Mouse (Mus musculus) ES-Bruce4 (cell line): ENCODE results near the gene Tti1. TPM values are rescaled to one million over a fixed set of nuclear protein-coding genes. Genes with fewer than 3 reads are reported as not detected.

Experiments used
- H3K27ac ChIP-seq: 2 replicates; pipeline ENCODE4 v1.5.1; 2012; ENCODE audit warnings: low read length, inconsistent platforms; ENCODE audit not compliant: insufficient read depth
- H3K27me3 ChIP-seq: 2 replicates; pipeline ENCODE4 v1.6.1; 2012; ENCODE audit warnings: mild to moderate bottlenecking, low read length, inconsistent platforms; ENCODE audit not compliant: control insufficient read depth, poor library complexity, insufficient read depth, severe bottlenecking
- H3K36me3 ChIP-seq: 2 replicates; pipeline ENCODE4 v1.6.1; 2012; ENCODE audit warnings: inconsistent platforms, mild to moderate bottlenecking, low read length, moderate library complexity; ENCODE audit not compliant: control insufficient read depth, poor library complexity, insufficient read depth, severe bottlenecking
- H3K4me1 ChIP-seq: one replicate; pipeline ENCODE4 v1.8.1; 2011; ENCODE audit warnings: low read length; ENCODE audit not compliant: control insufficient read depth, insufficient read depth
- H3K4me3 ChIP-seq: 2 replicates; pipeline ENCODE4 v1.5.1; 2011; ENCODE audit warnings: low read depth, mild to moderate bottlenecking, low read length
- H3K9ac ChIP-seq: 2 replicates; pipeline ENCODE4 v1.6.1; 2012; ENCODE audit warnings: low read depth, mild to moderate bottlenecking, inconsistent platforms; ENCODE audit not compliant: poor library complexity, severe bottlenecking
- H3K9me3 ChIP-seq: replicated peaks from 2 replicates; pipeline ENCODE4 v1.6.1; 2012; ENCODE audit warnings: mild to moderate bottlenecking, low read length, inconsistent platforms; ENCODE audit not compliant: control insufficient read depth, poor library complexity, insufficient read depth, severe bottlenecking
- CTCF ChIP-seq: IDR thresholded peaks from one replicate; pipeline ENCODE4 v1.8.1; 2011; ENCODE audit warnings: low read depth, low read length
- EP300 ChIP-seq: IDR thresholded peaks from 2 replicates; pipeline ENCODE4 v1.6.1; 2011; ENCODE audit warnings: low read depth, low read length; ENCODE audit not compliant: insufficient read depth
- POLR2A ChIP-seq: IDR thresholded peaks from one replicate; pipeline ENCODE4 v1.8.1; 2011; ENCODE audit warnings: low read length; ENCODE audit not compliant: insufficient read depth
- polyA plus RNA-seq: library from polyadenylated mRNA; stranded (reverse); fragments of >200 nt; gene quantifications from 2 replicates; pipeline ENCODE4 v1.2.4, GENCODE M21; 2011; ENCODE audit warnings: low read depth; ENCODE audit not compliant: missing spikeins, insufficient read depth, insufficient read length

Tti1 gene
- polyA plus RNA-seq: 44.6 and 48.5 TPM in 2 replicates

DNA sequence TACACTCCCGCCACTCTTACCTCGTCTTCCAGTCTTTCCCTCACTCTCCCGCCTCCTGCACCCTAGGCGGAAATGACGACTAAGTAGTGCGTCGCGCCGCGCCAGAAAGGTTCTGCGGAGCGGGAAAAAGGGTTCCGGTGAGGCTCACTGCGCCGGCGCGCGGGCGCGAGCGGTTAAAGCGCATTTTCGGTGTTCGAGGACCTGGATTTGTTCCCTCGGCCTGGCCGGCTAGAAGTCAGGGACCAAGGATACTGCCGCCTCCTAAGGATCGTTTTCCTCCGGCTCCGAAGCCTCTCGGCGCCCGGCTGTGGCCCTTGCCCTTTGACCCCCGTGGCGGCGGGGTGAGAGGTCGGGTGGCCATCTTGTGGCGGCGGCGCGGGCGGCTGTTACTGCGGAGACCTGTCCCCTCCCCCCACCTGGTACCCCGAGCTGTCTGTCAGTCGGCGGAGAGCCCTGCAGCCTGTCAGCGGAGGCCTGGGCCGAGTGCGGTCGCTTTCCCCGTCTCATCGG is at the start of gene Tti1, which contains the start of gene Rprd1b:
TSS of gene Tti1 (minus strand) at position 80 of the 510 bp plus-strand sequence.
TSS of gene Rprd1b (plus strand) at position 144 of the 510 bp plus-strand sequence.
- Histone ChIP-seq H3K9me3 (no peaks in the 10 kb centered on the region), H3K36me3 (no peaks in the 10 kb centered on the region), H3K9ac (peak within 1 kb of the TSS; percentile 67), H3K4me3 (peak within 1 kb of the TSS; percentile 96), H3K27ac (peak within 1 kb of the TSS; percentile 68), H3K4me1 (peaks cover 3% of the 10 kb centered on the region), H3K27me3 (no peaks in the 10 kb centered on the region)
- TF ChIP-seq POLR2A (peak; percentile 68), CTCF (no peak), EP300 (peak; percentile 24; the same call in 1 of the 2 replicates)

DNA sequence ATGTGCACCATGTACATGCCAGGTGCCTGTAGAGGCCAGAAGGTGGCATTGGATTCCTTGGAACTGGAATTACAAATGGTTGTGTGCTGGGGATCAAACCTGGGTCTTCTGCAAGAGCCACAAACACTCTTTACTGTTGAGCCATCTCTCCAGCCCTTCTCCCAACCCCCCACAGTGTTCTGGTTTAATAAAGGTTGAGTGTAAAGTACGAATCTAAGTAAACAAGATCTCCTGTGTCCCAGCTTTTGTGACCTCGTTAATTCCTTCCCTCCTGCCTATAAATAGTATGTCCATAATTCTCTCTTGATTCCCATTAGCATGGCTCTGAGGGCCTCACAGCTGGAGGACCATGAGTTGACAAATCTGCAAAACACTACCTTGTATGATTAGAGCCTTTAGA is 49.7 kb upstream of the Tti1 start:
- no peak overlapping the region for H3K27ac ChIP-seq
- H3K36me3 ChIP-seq: 0 out of 2 replicates have a peak, but pooled peaks cover 6% of the 10 kb centered on the region
- no peaks in the 10 kb centered on the region for H3K4me1 ChIP-seq
- H3K27me3 ChIP-seq: no peaks in the 10 kb centered on the region
- no peaks in the 10 kb centered on the region for H3K9me3 ChIP-seq
- H3K4me3 ChIP-seq: no peak overlapping the region
- no peak overlapping the region for H3K9ac ChIP-seq
- no peak for TF ChIP-seq CTCF
- TF ChIP-seq POLR2A: no peak
- TF ChIP-seq EP300: no peak

DNA sequence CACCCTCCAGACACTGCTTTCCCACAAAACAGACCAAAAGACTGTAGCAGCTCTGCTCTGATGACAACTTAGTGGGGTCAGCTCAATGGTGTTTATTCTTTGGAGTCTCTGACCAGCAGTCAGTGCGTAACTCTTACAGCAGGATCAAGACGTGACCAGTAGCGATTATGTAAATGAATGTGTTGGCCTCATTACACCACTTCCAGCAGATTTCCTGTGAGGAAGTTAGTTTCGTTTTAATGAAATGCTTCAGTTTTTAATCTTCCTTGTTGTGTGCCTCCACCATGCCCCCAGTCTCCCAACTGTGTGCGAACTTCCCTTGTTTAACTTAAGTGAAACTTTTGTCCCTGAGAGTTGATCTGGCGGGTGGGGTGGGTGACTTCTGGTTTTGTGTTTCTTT is 48.5 kb upstream of the Tti1 start:
- no peaks in the 10 kb centered on the region for H3K9me3 ChIP-seq
- H3K27me3 ChIP-seq: no peaks in the 10 kb centered on the region
- H3K36me3 ChIP-seq: 0 out of 2 replicates have a peak, but pooled peaks cover 6% of the 10 kb centered on the region
- H3K4me3 ChIP-seq: no peak overlapping the region
- no peak for TF ChIP-seq CTCF
- TF ChIP-seq EP300: no peak
- no peak for TF ChIP-seq POLR2A
- no peak overlapping the region for H3K9ac ChIP-seq
- H3K27ac ChIP-seq: no peak overlapping the region
- H3K4me1 ChIP-seq: no peaks in the 10 kb centered on the region

DNA sequence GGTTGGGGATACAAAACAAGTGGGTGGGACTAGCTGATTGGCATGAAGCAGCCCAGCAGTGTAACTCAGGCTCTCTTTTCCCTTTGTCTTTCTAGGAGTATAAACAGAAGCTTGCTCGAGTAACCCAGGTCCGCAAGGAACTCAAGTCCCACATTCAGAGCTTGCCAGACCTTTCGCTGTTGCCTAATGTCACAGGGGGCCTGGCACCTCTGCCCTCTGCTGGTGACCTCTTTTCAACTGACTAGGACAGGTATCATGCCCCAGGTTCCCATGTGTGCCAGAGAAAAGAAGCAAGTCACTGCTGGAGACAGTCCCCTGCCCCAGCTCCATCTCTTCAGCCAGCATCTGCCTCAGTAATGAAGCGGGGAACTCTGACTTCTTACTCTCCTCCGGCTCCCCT is 46.6 kb upstream of the Tti1 start:
- TF ChIP-seq CTCF (no peak), EP300 (no peak), POLR2A (no peak)
- Histone ChIP-seq H3K36me3 (0 out of 2 replicates have a peak, but pooled peaks cover 8% of the 10 kb centered on the region), H3K4me3 (no peak overlapping the region)

DNA sequence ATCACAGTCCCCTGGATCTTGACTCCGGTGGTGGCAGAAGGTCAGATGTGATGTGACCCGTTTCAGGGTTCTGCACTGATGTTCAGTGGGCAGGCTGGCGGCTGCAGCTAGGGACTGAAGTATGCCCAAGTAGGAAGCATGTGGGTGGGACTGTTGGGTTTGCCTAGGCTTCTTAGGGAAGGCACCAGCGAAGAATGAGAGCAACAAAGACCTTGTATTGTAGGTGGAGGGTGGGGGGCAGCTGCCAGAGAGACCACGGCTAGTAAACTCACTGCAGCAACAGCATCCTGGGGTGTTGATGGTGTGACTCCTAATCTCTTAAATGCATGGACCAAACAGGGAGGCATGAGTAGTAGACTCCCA is 43.4 kb upstream of the Tti1 start:
- H3K27me3 ChIP-seq: no peaks in the 10 kb centered on the region
- no peaks in the 10 kb centered on the region for H3K9me3 ChIP-seq
- no peak overlapping the region for H3K27ac ChIP-seq
- no peaks in the 10 kb centered on the region for H3K4me1 ChIP-seq
- H3K36me3 ChIP-seq: peaks cover 8% of the 10 kb centered on the region; the same call in 1 of the 2 replicates
- TF ChIP-seq CTCF (no peak), POLR2A (no peak), EP300 (no peak)
- no peak overlapping the region for H3K9ac ChIP-seq
- no peak overlapping the region for H3K4me3 ChIP-seq

More for the DNA sequence above, 46.6 kb upstream of the Tti1 start:
- H3K9me3 ChIP-seq: no peaks in the 10 kb centered on the region
- no peak overlapping the region for H3K27ac ChIP-seq
- H3K27me3 ChIP-seq: no peaks in the 10 kb centered on the region
- H3K9ac ChIP-seq: no peak overlapping the region
- H3K4me1 ChIP-seq: no peaks in the 10 kb centered on the region

DNA sequence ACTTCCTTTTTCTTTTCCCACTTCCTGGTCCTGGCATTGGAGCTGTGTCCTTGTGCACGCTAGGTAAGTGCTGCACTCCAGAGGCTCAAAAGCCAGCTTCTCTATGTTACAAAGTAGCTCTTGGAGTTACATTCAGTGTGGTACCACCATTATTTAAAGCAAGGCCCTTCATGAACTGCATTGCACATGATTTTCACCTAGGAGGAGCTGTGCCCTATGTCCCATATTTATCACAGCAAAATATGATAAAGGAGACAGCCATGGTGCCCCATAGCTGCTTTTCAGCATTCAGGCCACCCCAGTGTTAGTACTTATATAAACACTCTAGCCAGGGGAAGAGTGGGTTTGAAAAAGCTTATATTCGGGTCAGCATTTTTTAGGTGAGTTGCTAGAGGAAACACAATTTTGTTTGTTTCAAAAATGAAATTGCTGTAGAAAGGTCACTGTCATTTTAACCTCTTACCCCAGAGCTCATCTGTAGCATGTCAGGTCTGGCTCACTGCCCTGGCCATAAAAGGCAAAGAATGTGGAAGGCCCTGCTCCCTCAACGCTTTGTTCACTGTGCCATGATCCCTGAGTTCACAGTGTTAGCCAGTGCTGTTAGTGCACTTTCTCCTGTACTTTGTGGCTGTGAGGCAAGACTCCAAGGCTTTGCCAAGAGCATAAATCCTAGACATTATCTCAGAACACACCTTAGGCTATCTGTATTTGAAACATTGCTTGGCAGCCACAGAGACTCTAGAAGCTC is 42.8 kb upstream of the Tti1 start:
- no peak for TF ChIP-seq EP300
- no peak for TF ChIP-seq POLR2A
- no peak for TF ChIP-seq CTCF
- Histone ChIP-seq H3K27me3 (no peaks in the 10 kb centered on the region), H3K4me3 (no peak overlapping the region), H3K4me1 (no peaks in the 10 kb centered on the region), H3K36me3 (peaks cover 8% of the 10 kb centered on the region; the same call in 1 of the 2 replicates), H3K27ac (no peak overlapping the region), H3K9ac (no peak overlapping the region), H3K9me3 (no peaks in the 10 kb centered on the region)
